Mouse (Mus musculus): ENCODE results near the gene Car6. TPM values are rescaled to one million over a fixed set of nuclear protein-coding genes. Genes with fewer than 3 reads are reported as not detected.

Gene Car6
- polyA plus RNA-seq (2015; fragmentation: Nextera tagmentation; extraction: Ambion mirVana) = not detected in 2 replicates

GRCm38 (mm10) chr4:150201232-150201631, at the start of gene Car6:
TSS of gene Car6 (minus strand) at chr4:150201332.
- H3K4me1 ChIP-seq = no peaks in the 10 kb centered on the region
- no peak within 1 kb of the TSS for H3K4me3 ChIP-seq
- no peaks in the 10 kb centered on the region for H3K27me3 ChIP-seq (replicated peaks)
- no peaks in the 10 kb centered on the region for H3K9me3 ChIP-seq
- H3K9ac ChIP-seq = no peak within 1 kb of the TSS
- H3K36me3 ChIP-seq (replicated peaks) = no peaks in the 10 kb centered on the region
- ATAC-seq (replicated peaks) = no peak
- 80% methylated on average over 5 of the region's 5 CpGs for WGBS
- no peak within 1 kb of the TSS for H3K27ac ChIP-seq
- no peak within 1 kb of the TSS for H3K4me2 ChIP-seq

GRCm38 (mm10) chr4:150249731-150250270, 48.7 kb upstream of the Car6 start:
- H3K4me2 ChIP-seq = no peak overlapping the region

GRCm38 (mm10) chr4:150248917-150249316, 47.8 kb upstream of the Car6 start:
- H3K27me3 ChIP-seq (replicated peaks) = no peaks in the 10 kb centered on the region
- WGBS = 74% methylated on average over 5 of the region's 5 CpGs

More at GRCm38 (mm10) chr4:150249731-150250270, 48.7 kb upstream of the Car6 start:
- Histone ChIP-seq H3K36me3 (replicated peaks) (peaks cover 32% of the 10 kb centered on the region), H3K9me3 (no peaks in the 10 kb centered on the region), H3K4me1 (peaks cover 22% of the 10 kb centered on the region), H3K4me3 (no peak overlapping the region), H3K9ac (no peak overlapping the region), H3K27ac (no peak overlapping the region; the same call in 1 of the 2 replicates), H3K27me3 (replicated peaks) (no peaks in the 10 kb centered on the region)
- no peak for ATAC-seq (replicated peaks)
- WGBS = 87% methylated on average over 5 of the region's 5 CpGs

GRCm38 (mm10) chr4:150248009-150248408, 46.9 kb upstream of the Car6 start:
- Histone ChIP-seq H3K27ac (no peak overlapping the region), H3K27me3 (replicated peaks) (no peaks in the 10 kb centered on the region), H3K9ac (no peak overlapping the region), H3K4me1 (peaks cover 19% of the 10 kb centered on the region), H3K36me3 (replicated peaks) (peaks cover 49% of the 10 kb centered on the region), H3K9me3 (no peaks in the 10 kb centered on the region), H3K4me2 (no peak overlapping the region), H3K4me3 (no peak overlapping the region)
- ATAC-seq (replicated peaks) = peak; percentile 51
- 49% methylated on average over 5 of the region's 5 CpGs for WGBS

More at GRCm38 (mm10) chr4:150248917-150249316, 47.8 kb upstream of the Car6 start:
- Histone ChIP-seq H3K9me3 (no peaks in the 10 kb centered on the region), H3K4me2 (no peak overlapping the region), H3K9ac (no peak overlapping the region), H3K4me3 (no peak overlapping the region), H3K4me1 (peaks cover 19% of the 10 kb centered on the region), H3K27ac (no peak overlapping the region), H3K36me3 (replicated peaks) (peaks cover 41% of the 10 kb centered on the region)
- ATAC-seq (replicated peaks) = no peak

GRCm38 (mm10) chr4:150245876-150246275, 44.7 kb upstream of the Car6 start:
- ATAC-seq (replicated peaks) = no peak
- Histone ChIP-seq H3K9ac (no peak overlapping the region), H3K36me3 (replicated peaks) (peaks cover 63% of the 10 kb centered on the region), H3K27ac (no peak overlapping the region), H3K4me1 (peaks cover 20% of the 10 kb centered on the region), H3K4me2 (no peak overlapping the region), H3K4me3 (no peak overlapping the region), H3K27me3 (replicated peaks) (no peaks in the 10 kb centered on the region), H3K9me3 (no peaks in the 10 kb centered on the region)
- WGBS = 77% methylated on average over 2 of the region's 2 CpGs

GRCm38 (mm10) chr4:150242745-150243144, 41.6 kb upstream of the Car6 start:
- Histone ChIP-seq H3K36me3 (replicated peaks) (peaks cover 53% of the 10 kb centered on the region), H3K4me1 (peaks cover 38% of the 10 kb centered on the region), H3K27ac (no peak overlapping the region), H3K4me2 (no peak overlapping the region), H3K9ac (no peak overlapping the region), H3K27me3 (replicated peaks) (no peaks in the 10 kb centered on the region), H3K4me3 (no peak overlapping the region), H3K9me3 (no peaks in the 10 kb centered on the region)
- WGBS = 77% methylated on average over 5 of the region's 5 CpGs
- ATAC-seq (replicated peaks) = no peak

GRCm38 (mm10) chr4:150241708-150242107, 40.6 kb upstream of the Car6 start:
- no peak overlapping the region for H3K4me2 ChIP-seq
- no peaks in the 10 kb centered on the region for H3K27me3 ChIP-seq (replicated peaks)
- 66% methylated on average over 4 of the region's 4 CpGs for WGBS
- H3K9ac ChIP-seq = no peak overlapping the region
- peaks cover 39% of the 10 kb centered on the region for H3K4me1 ChIP-seq
- no peaks in the 10 kb centered on the region for H3K9me3 ChIP-seq
- H3K36me3 ChIP-seq (replicated peaks) = peaks cover 47% of the 10 kb centered on the region
- H3K4me3 ChIP-seq = no peak overlapping the region
- no peak for ATAC-seq (replicated peaks)
- no peak overlapping the region for H3K27ac ChIP-seq

- H3K9ac ChIP-seq = no peak overlapping the region
- H3K4me3 ChIP-seq = no peak overlapping the region
- H3K27me3 ChIP-seq (replicated peaks) = no peaks in the 10 kb centered on the region
- H3K9me3 ChIP-seq = no peaks in the 10 kb centered on the region
- peaks cover 36% of the 10 kb centered on the region for H3K36me3 ChIP-seq (replicated peaks)
- no peak overlapping the region for H3K27ac ChIP-seq
- H3K4me1 ChIP-seq = peaks cover 43% of the 10 kb centered on the region
- 83% methylated on average over 1 of the region's 1 CpGs for WGBS
- peak overlapping the region; percentile 17; the same call in 1 of the 2 replicates for H3K4me2 ChIP-seq
- ATAC-seq (replicated peaks) = no peak
Measured at GRCm38 (mm10) chr4:150240381-150240886, 39.3 kb upstream of the Car6 start.

- H3K4me2 ChIP-seq = peak overlapping the region; percentile 69
- H3K36me3 ChIP-seq (replicated peaks) = peaks cover 36% of the 10 kb centered on the region
- H3K4me3 ChIP-seq = peak overlapping the region; percentile 77; the same call in 1 of the 2 replicates
- ATAC-seq (replicated peaks) = no peak
- H3K27me3 ChIP-seq (replicated peaks) = no peaks in the 10 kb centered on the region
- peak overlapping the region; percentile 56 for H3K27ac ChIP-seq
- H3K9me3 ChIP-seq = no peaks in the 10 kb centered on the region
- WGBS = 6% methylated on average over 6 of the region's 6 CpGs
- peaks cover 43% of the 10 kb centered on the region for H3K4me1 ChIP-seq
- no peak overlapping the region for H3K9ac ChIP-seq
Measured at GRCm38 (mm10) chr4:150239951-150240368, 38.8 kb upstream of the Car6 start.

- ATAC-seq (replicated peaks) = no peak
- peak overlapping the region; percentile 77; the same call in 1 of the 2 replicates for H3K4me3 ChIP-seq
Measured at GRCm38 (mm10) chr4:150239503-150239902, 38.4 kb upstream of the Car6 start.

GRCm38 (mm10) chr4:150239087-150239480, 38.0 kb upstream of the Car6 start:
- H3K9ac ChIP-seq = peak overlapping the region; percentile 4; the same call in 1 of the 2 replicates
- WGBS = 31% methylated on average over 5 of the region's 5 CpGs
- ATAC-seq (replicated peaks) = no peak
- peak overlapping the region; percentile 77 for H3K4me3 ChIP-seq
- H3K4me1 ChIP-seq = peaks cover 49% of the 10 kb centered on the region
- H3K36me3 ChIP-seq (replicated peaks) = peaks cover 27% of the 10 kb centered on the region
- H3K27me3 ChIP-seq (replicated peaks) = no peaks in the 10 kb centered on the region
- peak overlapping the region; percentile 69 for H3K4me2 ChIP-seq
- H3K9me3 ChIP-seq = no peaks in the 10 kb centered on the region
- no peak overlapping the region for H3K27ac ChIP-seq

More at GRCm38 (mm10) chr4:150239503-150239902, 38.4 kb upstream of the Car6 start:
- H3K27ac ChIP-seq = no peak overlapping the region; the same call in 1 of the 2 replicates
- peaks cover 47% of the 10 kb centered on the region for H3K4me1 ChIP-seq
- no peak overlapping the region for H3K9ac ChIP-seq
- no peaks in the 10 kb centered on the region for H3K9me3 ChIP-seq
- 51% methylated on average over 6 of the region's 6 CpGs for WGBS
- peaks cover 32% of the 10 kb centered on the region for H3K36me3 ChIP-seq (replicated peaks)
- no peaks in the 10 kb centered on the region for H3K27me3 ChIP-seq (replicated peaks)
- peak overlapping the region; percentile 69 for H3K4me2 ChIP-seq

GRCm38 (mm10) chr4:150238433-150239086, 37.4 kb upstream of the Car6 start:
- ATAC-seq (replicated peaks) = no peak
- Histone ChIP-seq H3K9me3 (no peaks in the 10 kb centered on the region), H3K36me3 (replicated peaks) (peaks cover 22% of the 10 kb centered on the region), H3K4me3 (peak overlapping the region; percentile 77), H3K27ac (no peak overlapping the region), H3K4me1 (peaks cover 49% of the 10 kb centered on the region), H3K27me3 (replicated peaks) (no peaks in the 10 kb centered on the region), H3K4me2 (peak overlapping the region; percentile 69), H3K9ac (peak overlapping the region; percentile 78)
- 8% methylated on average over 3 of the region's 3 CpGs for WGBS

Measured in midbrain, embryonic 15.5 days (tissue).